ENCODE assay signal across 8 mouse cellular contexts in genomic region chr16:65533315-65533999, GRCm38 (mm10). TPM values are rescaled to one million over a fixed set of nuclear protein-coding genes. Genes with fewer than 3 reads are reported as not detected.
DNase-seq lines count a peak whose midpoint lies in the region; ATAC-seq and TF ChIP-seq lines count a peak whose summit lies in the region.

No protein-coding gene starts in this region.

- H3K9ac ChIP-seq in hindbrain, embryonic 14.5 days = no peak overlapping the region
- no peak overlapping the region for H3K9ac ChIP-seq in hindbrain, embryonic 12.5 days
- H3K9ac ChIP-seq in ES-E14 (ENCODE audit: insufficient read depth, low read depth, low read length, poor library complexity, severe bottlenecking) = no peak overlapping the region
- H3K9ac ChIP-seq in heart, embryonic 12.5 days = no peak overlapping the region

- in situ Hi-C loops in ES-E14 (cut with MboI; ENCODE audit: low sequenced_read_pairs in 2 of 2, unreplicated experiment in 2 of 2) = loop anchor here in 1 of 2 experiments (25.0 kb wide), 1 partner anchor 771 kb away; the partner anchor contains the start of gene 4930453N24Rik

- H3K27me3 ChIP-seq in hindbrain, embryonic 14.5 days (ENCODE audit: control insufficient read depth, insufficient read depth, low read length) = no peaks in the 10 kb centered on the region
- no peaks in the 10 kb centered on the region for H3K27me3 ChIP-seq in hindbrain, embryonic 12.5 days
- no peaks in the 10 kb centered on the region for H3K27me3 ChIP-seq in heart, embryonic 12.5 days (replicated peaks)

- no peaks in the 10 kb centered on the region for H3K4me1 ChIP-seq in hindbrain, embryonic 14.5 days (replicated peaks; ENCODE audit: control insufficient read depth, insufficient read depth, low read length)
- no peaks in the 10 kb centered on the region for H3K4me1 ChIP-seq in hindbrain, embryonic 12.5 days
- H3K4me1 ChIP-seq in ES-E14 (ENCODE audit: control insufficient read depth in 2 of 2, insufficient read depth in 2 of 2, low read length in 2 of 2, poor library complexity in 1 of 2) = 0 out of 4 replicates have a peak, but pooled peaks cover 0 to 2% of the 10 kb centered on the region in 2 experiments
- no peaks in the 10 kb centered on the region for H3K4me1 ChIP-seq in heart, embryonic 12.5 days (replicated peaks)

- no peak for ATAC-seq in hindbrain, embryonic 14.5 days (ENCODE audit: low FRiP score)
- no peak for ATAC-seq in hindbrain, embryonic 12.5 days (ENCODE audit: low FRiP score)
- no peak for ATAC-seq in heart, embryonic 12.5 days (ENCODE audit: insufficient number of reproducible peaks, low FRiP score)
- peak; percentile 53; the same call in 1 of the 2 replicates for ATAC-seq in neutrophil, adult 5-6 weeks (ENCODE audit: extremely low read depth, insufficient number of reproducible peaks, low FRiP score, poor library complexity, severe bottlenecking)

- TF ChIP-seq CTCF in brain, embryonic 14.5 days (IDR thresholded peaks at IDR 0.05; ENCODE audit: borderline replicate concordance, extremely low read depth, insufficient read depth, insufficient read length) = peak; percentile 54; the same call in 1 of the 2 replicates

- H3K27ac ChIP-seq in hindbrain, embryonic 14.5 days = no peak overlapping the region
- H3K27ac ChIP-seq in hindbrain, embryonic 12.5 days = no peak overlapping the region
- H3K27ac ChIP-seq in ES-E14 (ENCODE audit: insufficient read depth, low read depth, low read length, poor library complexity, severe bottlenecking) = no peak overlapping the region
- H3K27ac ChIP-seq in heart, embryonic 12.5 days (ENCODE audit: poor library complexity, severe bottlenecking) = no peak overlapping the region

- TF ChIP-seq POLR2A in brain, embryonic 14.5 days (IDR thresholded peaks at IDR 0.05; ENCODE audit: borderline replicate concordance, extremely low read depth, insufficient read depth, insufficient read length, poor library complexity, severe bottlenecking) = no peak

- H3K36me3 ChIP-seq in hindbrain, embryonic 14.5 days (replicated peaks; ENCODE audit: control insufficient read depth, insufficient read depth) = peaks cover 6% of the 10 kb centered on the region; the same call in 1 of the 2 replicates
- H3K36me3 ChIP-seq in hindbrain, embryonic 12.5 days = no peaks in the 10 kb centered on the region
- H3K36me3 ChIP-seq in ES-E14 (ENCODE audit: control insufficient read depth, insufficient read depth, low read length, poor library complexity, severe bottlenecking) = no peaks in the 10 kb centered on the region
- no peaks in the 10 kb centered on the region for H3K36me3 ChIP-seq in heart, embryonic 12.5 days

- H3K9me3 ChIP-seq in hindbrain, embryonic 14.5 days (ENCODE audit: control insufficient read depth, low read length) = no peaks in the 10 kb centered on the region
- no peaks in the 10 kb centered on the region for H3K9me3 ChIP-seq in hindbrain, embryonic 12.5 days (replicated peaks)
- no peaks in the 10 kb centered on the region for H3K9me3 ChIP-seq in ES-E14 (ENCODE audit: control insufficient read depth, insufficient read depth, low read depth, low read length)
- H3K9me3 ChIP-seq in heart, embryonic 12.5 days (replicated peaks) = no peaks in the 10 kb centered on the region

- DNase-seq in hindbrain, embryonic 14.5 days (ENCODE audit: low spot score) = peak; percentile 63
- peak; percentile 56 for DNase-seq in ES-E14 (ENCODE audit: low read depth, low spot score)
- DNase-seq in brain, embryonic 14.5 days (ENCODE audit: low read depth) = peak; percentile 58
- peak; percentile 52 to 60 for DNase-seq in left cerebral cortex, adult 18-20 months (ENCODE audit: low spot score in 2 of 2)
- DNase-seq in gastrocnemius, adult 8-10 months (ENCODE audit: low spot score in 2 of 2) = no peak

- H3K4me2 ChIP-seq in hindbrain, embryonic 14.5 days (replicated peaks) = no peak overlapping the region
- H3K4me2 ChIP-seq in hindbrain, embryonic 12.5 days (replicated peaks) = no peak overlapping the region
- H3K4me2 ChIP-seq in heart, embryonic 12.5 days = peak overlapping the region; percentile 50

- no peak overlapping the region for H3K4me3 ChIP-seq in hindbrain, embryonic 14.5 days (replicated peaks; ENCODE audit: low read length)
- H3K4me3 ChIP-seq in hindbrain, embryonic 12.5 days = no peak overlapping the region
- H3K4me3 ChIP-seq in ES-E14 (ENCODE audit: insufficient read depth in 1 of 2, low read depth in 1 of 2, low read length in 2 of 2, poor library complexity in 1 of 2, severe bottlenecking in 1 of 2) = no peak overlapping the region
- H3K4me3 ChIP-seq in heart, embryonic 12.5 days = no peak overlapping the region

- 28% methylated on average over 12 of the region's 12 CpGs for WGBS in hindbrain, embryonic 14.5 days
- 29% methylated on average over 12 of the region's 12 CpGs for WGBS in hindbrain, embryonic 12.5 days
- WGBS in heart, embryonic 12.5 days = 23% methylated on average over 12 of the region's 12 CpGs

TF ChIP-seq in ES-E14, 5 proteins besides CTCF, POLR2A, EP300 and RAD21:
- TF ChIP-seq MAFK (IDR thresholded peaks at IDR 0.05; ENCODE audit: insufficient read depth, low read depth, low read length) (no peak), ZC3H11A (IDR thresholded peaks at IDR 0.05; ENCODE audit: borderline replicate concordance, low read depth, low read length) (no peak; the same call in 1 of the 2 replicates), ZNF384 (IDR thresholded peaks at IDR 0.05; ENCODE audit: low read depth, low read length) (no peak), CHD2 (IDR thresholded peaks at IDR 0.05; ENCODE audit: low read depth, low read length) (no peak), HCFC1 (IDR thresholded peaks at IDR 0.05; ENCODE audit: borderline replicate concordance, insufficient read depth, low read length) (no peak)

RNA-seq across cellular contexts. Expression of gene Pou1f1, which starts 13.1 kb away (rescaled TPM):
- polyA plus RNA-seq in hindbrain, embryonic 14.5 days (2014; fragmentation: Nextera tagmentation; extraction: Ambion mirVana) = not detected in 2 replicates
- not detected in 2 replicates for polyA plus RNA-seq in hindbrain, embryonic 12.5 days (2016; fragmentation: Nextera tagmentation; extraction: Ambion mirVana)
- not detected in 2 replicates for total RNA-seq in ES-E14 (2012; rRNA removed)
- polyA plus RNA-seq in brain, embryonic 14.5 days (2012; rRNA removed) = 0.10 TPM in 1 of 2 replicates, not detected in the other
- not detected in 2 replicates for polyA plus RNA-seq in heart, embryonic 12.5 days (2016; fragmentation: Nextera tagmentation; extraction: Ambion mirVana)
- not detected for total RNA-seq in left cerebral cortex, adult 18-20 months (2021)
- total RNA-seq in neutrophil, adult 5-6 weeks (2017) = 0.47 TPM in 1 of 2 replicates, not detected in the other
- not detected for total RNA-seq in gastrocnemius, adult 8-10 months (2022)

RNA-seq across cellular contexts. Expression of gene Chmp2b, which starts 29.1 kb away (rescaled TPM):
- polyA plus RNA-seq in hindbrain, embryonic 14.5 days (2014; fragmentation: Nextera tagmentation; extraction: Ambion mirVana) = 153 and 154 TPM in 2 replicates
- 75.5 and 86.1 TPM in 2 replicates for polyA plus RNA-seq in hindbrain, embryonic 12.5 days (2016; fragmentation: Nextera tagmentation; extraction: Ambion mirVana)
- 7.0 and 14.5 TPM in 2 replicates for total RNA-seq in ES-E14 (2012; rRNA removed)
- 25.4 and 43.6 TPM in 2 replicates for polyA plus RNA-seq in brain, embryonic 14.5 days (2012; rRNA removed)
- polyA plus RNA-seq in heart, embryonic 12.5 days (2016; fragmentation: Nextera tagmentation; extraction: Ambion mirVana) = 61.0 and 63.3 TPM in 2 replicates
- total RNA-seq in left cerebral cortex, adult 18-20 months (2021) = 10 to 100 TPM; 62.6 to 63.1 TPM
- total RNA-seq in neutrophil, adult 5-6 weeks (2017) = 33.6 and 36.9 TPM in 2 replicates
- 10 to 100 TPM; 30.4 to 32.9 (median 31.8) TPM for total RNA-seq in gastrocnemius, adult 8-10 months (2022)

Comparison
In these comparisons a context has a peak if more than half of its experiments do, and no peak if none do; other contexts are left out.
1. DNase-seq: peak in hindbrain, embryonic 14.5 days (single experiment), ES-E14 (single experiment), brain, embryonic 14.5 days (single experiment) and left cerebral cortex, adult 18-20 months (2 of 2); none in gastrocnemius, adult 8-10 months (0 of 2).